Mouse (Mus musculus): ENCODE measurements around the gene Kif5c. TPM values are rescaled to one million over a fixed set of nuclear protein-coding genes. Genes with fewer than 3 reads are reported as not detected.
A peak's percentile ranks its signal among the peaks of the same experiment; 100 is the strongest.

Kif5c gene
- polyA plus RNA-seq, 1 experiment from 2014 or later = 224 TPM

GRCm38 (mm10) chr2:49789078-49789477 is 170.0 kb downstream of the Kif5c start:
- ATAC-seq (ENCODE audit: low FRiP score) = no peak

GRCm38 (mm10) chr2:49789504-49789903 is 170.4 kb downstream of the Kif5c start:
- Histone ChIP-seq H3K4me3 (replicated peaks; ENCODE audit: low read length) (no peak overlapping the region), H3K27me3 (ENCODE audit: control insufficient read depth, insufficient read depth, low read length) (peaks cover 36% of the 10 kb centered on the region), H3K9me3 (ENCODE audit: control insufficient read depth, low read length) (no peaks in the 10 kb centered on the region), H3K4me1 (replicated peaks; ENCODE audit: control insufficient read depth, insufficient read depth, low read length) (0 out of 2 replicates have a peak, but pooled peaks cover 5% of the 10 kb centered on the region), H3K36me3 (replicated peaks; ENCODE audit: control insufficient read depth, insufficient read depth) (no peaks in the 10 kb centered on the region), H3K4me2 (replicated peaks) (no peak overlapping the region), H3K27ac (no peak overlapping the region), H3K9ac (no peak overlapping the region)
- 87% methylated on average over 5 of the region's 5 CpGs for WGBS
- no peak for DNase-seq (ENCODE audit: low spot score)
- no peak for ATAC-seq (ENCODE audit: low FRiP score)

More at GRCm38 (mm10) chr2:49789078-49789477, 170.0 kb downstream of the Kif5c start:
- DNase-seq (ENCODE audit: low spot score) = no peak
- no peaks in the 10 kb centered on the region for H3K9me3 ChIP-seq (ENCODE audit: control insufficient read depth, low read length)
- no peaks in the 10 kb centered on the region for H3K36me3 ChIP-seq (replicated peaks; ENCODE audit: control insufficient read depth, insufficient read depth)
- 77% methylated on average over 6 of the region's 6 CpGs for WGBS
- no peak overlapping the region for H3K27ac ChIP-seq
- no peak overlapping the region for H3K9ac ChIP-seq
- 0 out of 2 replicates have a peak, but pooled peaks cover 5% of the 10 kb centered on the region for H3K4me1 ChIP-seq (replicated peaks; ENCODE audit: control insufficient read depth, insufficient read depth, low read length)
- no peak overlapping the region for H3K4me3 ChIP-seq (replicated peaks; ENCODE audit: low read length)
- peaks cover 36% of the 10 kb centered on the region for H3K27me3 ChIP-seq (ENCODE audit: control insufficient read depth, insufficient read depth, low read length)
- H3K4me2 ChIP-seq (replicated peaks) = no peak overlapping the region

GRCm38 (mm10) chr2:49797444-49798143 is 178.5 kb downstream of the Kif5c start:
- ATAC-seq (ENCODE audit: low FRiP score) = no peak
- WGBS = 60% methylated on average over 14 of the region's 14 CpGs

GRCm38 (mm10) chr2:49804448-49804847 is 185.3 kb downstream of the Kif5c start:
- Histone ChIP-seq H3K4me1 (replicated peaks; ENCODE audit: control insufficient read depth, insufficient read depth, low read length) (no peaks in the 10 kb centered on the region), H3K36me3 (replicated peaks; ENCODE audit: control insufficient read depth, insufficient read depth) (no peaks in the 10 kb centered on the region), H3K27ac (no peak overlapping the region), H3K9ac (no peak overlapping the region), H3K4me2 (replicated peaks) (no peak overlapping the region), H3K27me3 (ENCODE audit: control insufficient read depth, insufficient read depth, low read length) (no peaks in the 10 kb centered on the region), H3K9me3 (ENCODE audit: control insufficient read depth, low read length) (no peaks in the 10 kb centered on the region), H3K4me3 (replicated peaks; ENCODE audit: low read length) (no peak overlapping the region)
- DNase-seq (ENCODE audit: low spot score) = no peak
- 80% methylated on average over 8 of the region's 8 CpGs for WGBS
- ATAC-seq (ENCODE audit: low FRiP score) = no peak

More at GRCm38 (mm10) chr2:49797444-49798143, 178.5 kb downstream of the Kif5c start:
- DNase-seq (ENCODE audit: low spot score) = no peak
- Histone ChIP-seq H3K9ac (no peak overlapping the region), H3K4me1 (replicated peaks; ENCODE audit: control insufficient read depth, insufficient read depth, low read length) (no peaks in the 10 kb centered on the region), H3K9me3 (ENCODE audit: control insufficient read depth, low read length) (no peaks in the 10 kb centered on the region), H3K27me3 (ENCODE audit: control insufficient read depth, insufficient read depth, low read length) (no peaks in the 10 kb centered on the region), H3K4me3 (replicated peaks; ENCODE audit: low read length) (no peak overlapping the region), H3K4me2 (replicated peaks) (no peak overlapping the region), H3K36me3 (replicated peaks; ENCODE audit: control insufficient read depth, insufficient read depth) (no peaks in the 10 kb centered on the region), H3K27ac (no peak overlapping the region)

GRCm38 (mm10) chr2:49805736-49806371 is 186.8 kb downstream of the Kif5c start:
- Histone ChIP-seq H3K27me3 (ENCODE audit: control insufficient read depth, insufficient read depth, low read length) (no peaks in the 10 kb centered on the region), H3K9ac (no peak overlapping the region), H3K4me1 (replicated peaks; ENCODE audit: control insufficient read depth, insufficient read depth, low read length) (no peaks in the 10 kb centered on the region), H3K9me3 (ENCODE audit: control insufficient read depth, low read length) (no peaks in the 10 kb centered on the region), H3K36me3 (replicated peaks; ENCODE audit: control insufficient read depth, insufficient read depth) (no peaks in the 10 kb centered on the region), H3K27ac (no peak overlapping the region), H3K4me3 (replicated peaks; ENCODE audit: low read length) (no peak overlapping the region), H3K4me2 (replicated peaks) (no peak overlapping the region)
- DNase-seq (ENCODE audit: low spot score) (no peak), ATAC-seq (ENCODE audit: low FRiP score) (no peak)
- 64% methylated on average over 11 of the region's 11 CpGs for WGBS

GRCm38 (mm10) chr2:49809496-49809895 is 190.4 kb downstream of the Kif5c start:
- Histone ChIP-seq H3K4me1 (replicated peaks; ENCODE audit: control insufficient read depth, insufficient read depth, low read length) (peaks cover 11% of the 10 kb centered on the region; the same call in 1 of the 2 replicates), H3K36me3 (replicated peaks; ENCODE audit: control insufficient read depth, insufficient read depth) (no peaks in the 10 kb centered on the region), H3K4me3 (replicated peaks; ENCODE audit: low read length) (no peak overlapping the region), H3K27ac (no peak overlapping the region), H3K4me2 (replicated peaks) (no peak overlapping the region), H3K9me3 (ENCODE audit: control insufficient read depth, low read length) (no peaks in the 10 kb centered on the region), H3K9ac (no peak overlapping the region), H3K27me3 (ENCODE audit: control insufficient read depth, insufficient read depth, low read length) (no peaks in the 10 kb centered on the region)
- ATAC-seq (ENCODE audit: low FRiP score) (no peak), DNase-seq (ENCODE audit: low spot score) (no peak)
- 92% methylated on average over 6 of the region's 6 CpGs for WGBS

GRCm38 (mm10) chr2:49811420-49811819 is 192.3 kb downstream of the Kif5c start:
- Histone ChIP-seq H3K27ac (no peak overlapping the region), H3K4me2 (replicated peaks) (no peak overlapping the region), H3K27me3 (ENCODE audit: control insufficient read depth, insufficient read depth, low read length) (no peaks in the 10 kb centered on the region), H3K4me3 (replicated peaks; ENCODE audit: low read length) (no peak overlapping the region), H3K36me3 (replicated peaks; ENCODE audit: control insufficient read depth, insufficient read depth) (no peaks in the 10 kb centered on the region), H3K4me1 (replicated peaks; ENCODE audit: control insufficient read depth, insufficient read depth, low read length) (peaks cover 11% of the 10 kb centered on the region; the same call in 1 of the 2 replicates), H3K9me3 (ENCODE audit: control insufficient read depth, low read length) (no peaks in the 10 kb centered on the region), H3K9ac (no peak overlapping the region)
- DNase-seq (ENCODE audit: low spot score) = no peak
- WGBS = 30% methylated on average over 11 of the region's 11 CpGs
- no peak for ATAC-seq (ENCODE audit: low FRiP score)

- H3K9ac ChIP-seq = no peak overlapping the region
- H3K4me2 ChIP-seq (replicated peaks) = no peak overlapping the region
- no peak overlapping the region for H3K4me3 ChIP-seq (replicated peaks; ENCODE audit: low read length)
- no peaks in the 10 kb centered on the region for H3K27me3 ChIP-seq (ENCODE audit: control insufficient read depth, insufficient read depth, low read length)
- peaks cover 11% of the 10 kb centered on the region; the same call in 1 of the 2 replicates for H3K4me1 ChIP-seq (replicated peaks; ENCODE audit: control insufficient read depth, insufficient read depth, low read length)
- 34% methylated on average over 4 of the region's 4 CpGs for WGBS
- H3K9me3 ChIP-seq (ENCODE audit: control insufficient read depth, low read length) = no peaks in the 10 kb centered on the region
- H3K27ac ChIP-seq = no peak overlapping the region
- H3K36me3 ChIP-seq (replicated peaks; ENCODE audit: control insufficient read depth, insufficient read depth) = no peaks in the 10 kb centered on the region
- peak; percentile 41 for DNase-seq (ENCODE audit: low spot score)
- ATAC-seq (ENCODE audit: low FRiP score) = no peak
Observed at GRCm38 (mm10) chr2:49811871-49812363, 192.8 kb downstream of the Kif5c start.

- no peak overlapping the region for H3K4me2 ChIP-seq (replicated peaks)
- no peaks in the 10 kb centered on the region for H3K27me3 ChIP-seq (ENCODE audit: control insufficient read depth, insufficient read depth, low read length)
- H3K9ac ChIP-seq = no peak overlapping the region
- no peak overlapping the region for H3K4me3 ChIP-seq (replicated peaks; ENCODE audit: low read length)
- no peak for ATAC-seq (ENCODE audit: low FRiP score)
- peaks cover 11% of the 10 kb centered on the region; the same call in 1 of the 2 replicates for H3K4me1 ChIP-seq (replicated peaks; ENCODE audit: control insufficient read depth, insufficient read depth, low read length)
- no peak overlapping the region for H3K27ac ChIP-seq
- no peak for DNase-seq (ENCODE audit: low spot score)
- no peaks in the 10 kb centered on the region for H3K9me3 ChIP-seq (ENCODE audit: control insufficient read depth, low read length)
- WGBS = 83% methylated on average over 4 of the region's 4 CpGs
- no peaks in the 10 kb centered on the region for H3K36me3 ChIP-seq (replicated peaks; ENCODE audit: control insufficient read depth, insufficient read depth)
Observed at GRCm38 (mm10) chr2:49813151-49813550, 194.1 kb downstream of the Kif5c start.
